Mouse (Mus musculus) urinary bladder, postnatal 4 days (tissue): ENCODE results near the gene Olfr70.

Experiments
- DNase-seq, 2 experiments: peaks; one replicate each; pipeline ENCODE4 v3.0.0; 2021 to 2022; ENCODE audit warnings: low spot score in 2 of 2

The Olfr70 gene

DNA sequence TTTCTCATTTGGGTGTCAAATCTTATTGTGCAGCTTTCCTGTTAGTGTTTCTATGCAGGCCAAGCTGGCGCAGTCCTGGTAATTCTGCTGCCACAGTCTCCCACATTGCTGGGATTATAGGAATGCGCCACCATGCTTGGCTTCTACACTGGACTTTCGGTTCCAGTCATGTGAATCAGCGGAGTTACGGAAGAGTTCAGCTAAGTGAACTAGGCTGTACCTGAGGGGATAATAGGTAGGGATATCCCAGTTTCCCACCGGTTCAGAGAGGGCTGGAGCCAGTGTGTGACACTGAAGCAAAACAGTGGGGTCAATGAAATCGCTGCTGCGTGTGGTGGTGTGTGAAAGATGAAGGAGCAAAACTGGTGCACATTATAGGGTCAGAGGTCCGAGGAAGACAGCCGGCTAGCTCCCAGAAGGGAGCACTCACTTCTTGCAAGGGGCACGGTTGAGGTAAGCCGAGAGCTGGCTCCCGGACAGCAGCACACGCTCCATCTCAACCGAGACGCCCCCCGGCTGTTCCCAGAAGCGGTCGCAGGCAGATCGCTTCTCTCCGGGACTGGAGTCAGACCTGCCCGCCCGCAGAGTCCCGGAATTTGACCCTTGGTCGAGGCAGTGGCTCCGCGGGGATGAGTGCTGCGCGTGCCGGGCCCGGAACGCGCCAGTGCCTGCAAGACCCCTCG, 44.8 kb downstream of the Olfr70 start:
- DNase-seq: no peak

- DNase-seq: no peak
Observed at GRCm38 (mm10) chr4:43653161-43654015, 47.2 kb downstream of the Olfr70 start, which contains the start of gene Spag8. Spag8 (minus strand) TSS chr4:43653594.

DNA sequence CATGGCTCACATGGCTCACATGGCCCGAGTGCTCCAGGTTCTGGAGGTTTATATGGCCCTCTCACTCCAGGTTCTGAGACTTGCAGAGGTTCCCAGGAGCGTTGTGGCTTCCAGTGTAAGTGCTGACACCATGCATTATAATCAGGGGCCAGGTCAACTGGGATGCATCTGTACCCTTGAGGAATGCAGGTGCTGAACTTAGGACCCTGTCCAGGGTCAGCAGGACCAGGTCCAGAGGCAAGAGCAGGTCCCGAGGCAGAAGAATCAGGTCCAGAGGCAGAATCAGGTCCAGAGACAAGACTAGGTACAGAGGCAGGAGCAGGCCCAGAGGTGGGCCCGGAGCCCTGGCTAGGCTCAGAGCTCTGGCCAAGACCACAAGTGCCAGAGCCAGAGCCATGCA, 47.9 kb downstream of the Olfr70 start:
- no peak for DNase-seq

DNA sequence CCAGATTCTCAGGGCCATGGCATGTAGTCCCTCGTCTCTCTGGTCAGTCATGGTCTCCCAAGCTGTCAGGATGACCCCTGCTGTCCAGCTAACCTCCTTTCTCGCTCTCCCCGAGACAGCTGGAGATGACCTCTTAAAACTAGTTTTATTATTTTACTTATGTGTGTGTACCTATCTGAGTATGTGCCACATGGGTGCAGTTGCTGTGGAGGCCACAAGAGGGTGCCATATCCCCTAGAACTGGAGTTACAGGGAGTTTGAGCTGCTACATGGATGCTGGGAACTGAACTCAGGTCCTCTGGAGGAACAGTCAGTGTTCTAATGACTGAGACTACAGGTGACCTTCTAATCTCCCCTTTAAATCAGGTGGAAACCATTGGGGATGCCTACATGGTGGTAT, 50.8 kb downstream of the Olfr70 start:
- DNase-seq: no peak
